Mouse (Mus musculus) cerebellum, adult 2 months (tissue): Measurements from ENCODE around the gene Cnnm1.

Source experiments
- CTCF ChIP-seq: fragments of 200-500 bp; IDR thresholded peaks from 2 replicates; pipeline ENCODE4 v1.5.1; 2011; ENCODE audit warnings: low read depth, mild to moderate bottlenecking, control low read depth, low read length, moderate library complexity, borderline replicate concordance; ENCODE audit not compliant: insufficient read depth
- POLR2A ChIP-seq: fragments of 200-500 bp; IDR thresholded peaks from 2 replicates; pipeline ENCODE4 v1.6.1; 2011; ENCODE audit warnings: low read length, control low read depth, borderline replicate concordance; ENCODE audit not compliant: insufficient read depth

DNA sequence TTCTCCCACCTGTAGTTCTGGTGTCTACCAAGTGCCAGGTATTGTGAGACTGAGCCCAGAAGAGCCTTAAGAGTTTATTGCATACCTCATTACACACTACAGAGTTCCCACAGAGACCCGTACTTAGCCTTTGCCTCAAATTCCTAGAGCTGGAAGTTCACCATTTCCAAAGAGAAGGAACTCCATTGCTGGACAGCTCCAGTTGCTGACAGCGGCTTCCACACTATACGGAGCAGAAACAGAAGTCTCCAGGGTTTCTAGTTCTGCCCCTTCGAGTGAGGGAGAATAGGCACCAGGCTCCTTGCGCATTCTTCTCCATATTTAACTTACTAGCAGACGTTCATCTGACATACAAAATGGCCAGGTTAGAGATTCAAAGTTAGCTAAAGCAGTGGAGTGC is 2.0 kb downstream of the Cnnm1 start:
- no peak for TF ChIP-seq CTCF
- TF ChIP-seq POLR2A = no peak
